In genomic region chr16:71256175-71256574, GRCm38 (mm10) we compare ENCODE assay signal across 20 mouse cellular contexts.
DNase-seq lines count a peak whose midpoint lies in the region; ATAC-seq and TF ChIP-seq lines count a peak whose summit lies in the region.
"Had no signal": no experiment of that assay in that cellular context is flagged by ENCODE, and none has a peak within 500 bp of the region (broad histone marks: within the 10 kb centered on the region; RNA-seq: fewer than 3 reads in every experiment).

No protein-coding gene starts in this region.

- 63% methylated on average over 2 of the region's 2 CpGs for WGBS in kidney, postnatal 0 days
- 63% methylated on average over 2 of the region's 2 CpGs for WGBS in midbrain, embryonic 15.5 days
- WGBS in midbrain, embryonic 13.5 days = 68% methylated on average over 2 of the region's 2 CpGs

- DNase-seq in embryo, embryonic 10.5 days (ENCODE audit: low spot score) = peak; percentile 39
- DNase-seq in embryo, embryonic 10 days (ENCODE audit: low spot score) = no peak
- peak; percentile 19 for DNase-seq in kidney, postnatal 0 days (ENCODE audit: low spot score)
- no peak for DNase-seq in kidney, postnatal 10 days
- DNase-seq in brain, embryonic 14.5 days (ENCODE audit: low read depth) = peak; percentile 75
- DNase-seq in gastrocnemius, postnatal 14 days = no peak
- DNase-seq: adrenal gland, postnatal 14 days; B cell, adult 2 months; cerebellum, adult 18-20 months; gastrocnemius, postnatal 10 days; heart, postnatal 36 days; kidney, postnatal 14 days; lung, postnatal 36 days had no signal

- H3K4me1 ChIP-seq in kidney, postnatal 0 days (replicated peaks; ENCODE audit: insufficient read depth, low read length) = no peaks in the 10 kb centered on the region
- H3K4me1 ChIP-seq in midbrain, embryonic 15.5 days = peaks cover 3% of the 10 kb centered on the region; the same call in 1 of the 2 replicates
- 0 out of 2 replicates have a peak, but pooled peaks cover 4% of the 10 kb centered on the region for H3K4me1 ChIP-seq in midbrain, embryonic 13.5 days (replicated peaks)
- H3K4me1 ChIP-seq: liver, embryonic 12.5 days; neural tube, embryonic 12.5 days had no signal

- no peak overlapping the region for H3K4me3 ChIP-seq in kidney, postnatal 0 days (replicated peaks; ENCODE audit: low read depth, low read length)
- no peak overlapping the region for H3K4me3 ChIP-seq in midbrain, embryonic 15.5 days
- no peak overlapping the region for H3K4me3 ChIP-seq in midbrain, embryonic 13.5 days (replicated peaks)
- H3K4me3 ChIP-seq: liver, embryonic 12.5 days; midbrain, embryonic 12.5 days; neural tube, embryonic 12.5 days had no signal

- peak; percentile 61 for TF ChIP-seq CTCF in kidney, postnatal 0 days (IDR thresholded peaks at IDR 0.05; ENCODE audit: low read depth)
- TF ChIP-seq CTCF in brain, embryonic 14.5 days (IDR thresholded peaks at IDR 0.05; ENCODE audit: borderline replicate concordance, extremely low read depth, insufficient read depth, insufficient read length) = 0 out of 2 replicates have a peak, but pooled peaks have one; percentile 6

- no peaks in the 10 kb centered on the region for H3K36me3 ChIP-seq in kidney, postnatal 0 days (ENCODE audit: insufficient read depth, low read length)
- H3K36me3 ChIP-seq in midbrain, embryonic 15.5 days (replicated peaks) = no peaks in the 10 kb centered on the region
- no peaks in the 10 kb centered on the region for H3K36me3 ChIP-seq in midbrain, embryonic 13.5 days
- H3K36me3 ChIP-seq: liver, embryonic 12.5 days; midbrain, embryonic 12.5 days; neural tube, embryonic 12.5 days had no signal

- H3K9ac ChIP-seq in kidney, postnatal 0 days (ENCODE audit: low read depth, low read length) = no peak overlapping the region
- no peak overlapping the region for H3K9ac ChIP-seq in midbrain, embryonic 15.5 days
- H3K9ac ChIP-seq in midbrain, embryonic 13.5 days (replicated peaks) = no peak overlapping the region
- H3K9ac ChIP-seq: liver, embryonic 12.5 days; midbrain, embryonic 12.5 days; neural tube, embryonic 12.5 days had no signal

- no peak for ATAC-seq in kidney, postnatal 0 days (replicated peaks; ENCODE audit: low FRiP score, low read depth)
- peak; percentile 72; the same call in 1 of the 2 replicates for ATAC-seq in midbrain, embryonic 15.5 days (replicated peaks)
- ATAC-seq in midbrain, embryonic 13.5 days = no peak
- ATAC-seq: intestine, embryonic 16.5 days; liver, embryonic 12.5 days had no signal

- no peaks in the 10 kb centered on the region for H3K27me3 ChIP-seq in kidney, postnatal 0 days (ENCODE audit: insufficient read depth, low read length)
- H3K27me3 ChIP-seq in midbrain, embryonic 15.5 days (replicated peaks) = no peaks in the 10 kb centered on the region
- no peaks in the 10 kb centered on the region for H3K27me3 ChIP-seq in midbrain, embryonic 13.5 days
- H3K27me3 ChIP-seq: liver, embryonic 12.5 days; midbrain, embryonic 12.5 days; neural tube, embryonic 12.5 days had no signal

- intact Hi-C loops in gastrocnemius, postnatal 14 days (cut with DNase I; ENCODE audit: low total_unique reads) = no loop called here

- no peak overlapping the region for H3K4me2 ChIP-seq in kidney, postnatal 0 days (ENCODE audit: low read length)
- no peak overlapping the region for H3K4me2 ChIP-seq in midbrain, embryonic 15.5 days
- H3K4me2 ChIP-seq in midbrain, embryonic 13.5 days (replicated peaks) = no peak overlapping the region
- H3K4me2 ChIP-seq: heart, embryonic 11.5 days; liver, embryonic 12.5 days; midbrain, embryonic 12.5 days; neural tube, embryonic 12.5 days had no signal

- no peak overlapping the region for H3K27ac ChIP-seq in kidney, postnatal 0 days
- H3K27ac ChIP-seq in midbrain, embryonic 15.5 days = 0 out of 2 replicates have a peak overlapping the region, but pooled peaks have one; percentile 15
- no peak overlapping the region for H3K27ac ChIP-seq in midbrain, embryonic 13.5 days
- H3K27ac ChIP-seq: liver, embryonic 12.5 days; midbrain, embryonic 12.5 days; neural tube, embryonic 12.5 days had no signal

- no peak for TF ChIP-seq POLR2A in brain, embryonic 14.5 days (IDR thresholded peaks at IDR 0.05; ENCODE audit: borderline replicate concordance, extremely low read depth, insufficient read depth, insufficient read length, poor library complexity, severe bottlenecking)

- H3K9me3 ChIP-seq in kidney, postnatal 0 days (replicated peaks; ENCODE audit: low read length) = no peaks in the 10 kb centered on the region
- no peaks in the 10 kb centered on the region for H3K9me3 ChIP-seq in midbrain, embryonic 15.5 days
- no peaks in the 10 kb centered on the region for H3K9me3 ChIP-seq in midbrain, embryonic 13.5 days
- H3K9me3 ChIP-seq: liver, embryonic 12.5 days; midbrain, embryonic 12.5 days; neural tube, embryonic 12.5 days had no signal

Comparison
In these comparisons a context has a peak if more than half of its experiments do, and no peak if none do; other contexts are left out.
1. DNase-seq: peak in embryo, embryonic 10.5 days (single experiment), kidney, postnatal 0 days (single experiment) and brain, embryonic 14.5 days (single experiment); none in embryo, embryonic 10 days (single experiment), kidney, postnatal 10 days (single experiment) and gastrocnemius, postnatal 14 days (single experiment).